Mouse (Mus musculus) midbrain, embryonic 13.5 days (tissue): ENCODE measurements around the gene Nolc1. TPM values are rescaled to one million over a fixed set of nuclear protein-coding genes. Genes with fewer than 3 reads are reported as not detected.

Source experiments
- ATAC-seq: fragments of 200-750 bp; cut with Nextera tagmentation; 2 replicates; pipeline ENCODE4 v1.8.0; 2017; ENCODE audit warnings: mild to moderate bottlenecking, moderate TSS enrichment, moderate library complexity
- H3K27ac ChIP-seq: fragments of 300-500 bp; sonication (generic); 2 replicates; pipeline ENCODE4 v1.5.1; 2015; ENCODE audit warnings: inconsistent platforms, mild to moderate bottlenecking, moderate library complexity
- H3K27me3 ChIP-seq: fragments of 300-500 bp; sonication (generic); 2 replicates; pipeline ENCODE4 v1.6.1; 2015; ENCODE audit warnings: mild to moderate bottlenecking, inconsistent platforms
- H3K36me3 ChIP-seq: fragments of 300-500 bp; sonication (generic); 2 replicates; pipeline ENCODE4 v1.6.1; 2015; ENCODE audit warnings: mild to moderate bottlenecking, inconsistent platforms
- H3K4me1 ChIP-seq: fragments of 300-500 bp; sonication (generic); replicated peaks from 2 replicates; pipeline ENCODE4 v1.6.1; 2015; ENCODE audit warnings: inconsistent platforms
- H3K4me2 ChIP-seq: fragments of 300-500 bp; sonication (generic); replicated peaks from 2 replicates; pipeline ENCODE4 v1.6.1; 2015; ENCODE audit warnings: moderate library complexity, mild to moderate bottlenecking, inconsistent platforms
- H3K4me3 ChIP-seq: fragments of 300-500 bp; sonication (generic); replicated peaks from 2 replicates; pipeline ENCODE4 v1.5.1; 2015; ENCODE audit warnings: mild to moderate bottlenecking, inconsistent platforms
- H3K9ac ChIP-seq: fragments of 300-500 bp; sonication (generic); replicated peaks from 2 replicates; pipeline ENCODE4 v1.6.1; 2015; ENCODE audit warnings: mild to moderate bottlenecking, inconsistent platforms
- H3K9me3 ChIP-seq: fragments of 300-500 bp; sonication (generic); 2 replicates; pipeline ENCODE4 v1.6.1; 2016; ENCODE audit warnings: mild to moderate bottlenecking, inconsistent platforms
- WGBS: fragments of 180-500 bp; shearing (Covaris S2); methylation state at CpG from one replicate; pipeline ENCODE4 v1.1.7; 2015; 5-methylcytosine and 5-hydroxymethylcytosine counted together
- polyA plus RNA-seq: library from polyadenylated mRNA; unstranded; fragments of >200 nt; fragmentation: Nextera tagmentation; extraction: Ambion mirVana; gene quantifications from 2 replicates; pipeline ENCODE4 v1.2.1, GENCODE M21; 2015

The Nolc1 gene
- polyA plus RNA-seq, 1 experiment from 2014 or later: 82.9 TPM

DNA sequence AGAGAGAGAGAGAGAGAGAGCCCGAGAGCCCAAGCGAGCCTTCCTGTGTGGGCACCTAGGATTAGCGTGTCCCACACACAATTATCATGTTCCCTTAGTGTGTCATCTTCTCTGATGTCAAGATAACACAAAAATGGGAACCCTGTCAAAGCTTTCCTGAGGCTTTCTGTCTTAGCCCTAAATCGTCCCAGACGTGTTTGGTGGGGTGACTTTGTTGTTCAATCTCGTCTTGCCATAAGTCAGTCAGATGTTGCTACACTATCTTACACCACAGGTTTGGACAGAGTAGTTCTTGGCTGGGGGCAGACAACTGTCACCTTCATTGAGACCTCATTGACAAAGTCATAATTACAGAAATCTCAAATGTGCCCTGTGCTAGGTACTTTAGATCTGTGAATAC is 56.9 kb downstream of the Nolc1 start:
- WGBS: 31% methylated on average over 6 of the region's 6 CpGs
- Histone ChIP-seq H3K9ac (no peak overlapping the region), H3K9me3 (no peaks in the 10 kb centered on the region), H3K4me1 (peaks cover 27% of the 10 kb centered on the region), H3K4me3 (no peak overlapping the region), H3K36me3 (no peaks in the 10 kb centered on the region), H3K27ac (no peak overlapping the region), H3K27me3 (peaks cover 79% of the 10 kb centered on the region), H3K4me2 (no peak overlapping the region)
- ATAC-seq: no peak

Other genes starting within 250 kb of the Nolc1 start
- 22.1 and 23.4 TPM in 2 replicates for gene Armh3, start 77.4 kb upstream of the Nolc1 start, polyA plus RNA-seq
- 2.0 TPM in 2 replicates for gene Hps6, start 72.4 kb upstream of the Nolc1 start, polyA plus RNA-seq
- 20.5 and 21.8 TPM in 2 replicates for gene Pprc1, start 31.0 kb upstream of the Nolc1 start, polyA plus RNA-seq
- 121 and 140 TPM in 2 replicates for gene Ldb1, start 30.6 kb upstream of the Nolc1 start, polyA plus RNA-seq
- gene Elovl3, start 56.0 kb downstream of the Nolc1 start, polyA plus RNA-seq: 1.1 TPM in 1 of 2 replicates, not detected in the other
- gene Pitx3, start 72.5 kb downstream of the Nolc1 start, polyA plus RNA-seq: 1.6 and 9.9 TPM in 2 replicates
- 68.2 and 70.5 TPM in 2 replicates for gene Gbf1, start 76.6 kb downstream of the Nolc1 start, polyA plus RNA-seq
- 1.8 and 2.3 TPM in 2 replicates for gene Nfkb2, start 228.5 kb downstream of the Nolc1 start, polyA plus RNA-seq